Mouse (Mus musculus) thymus, adult 2 months (tissue): Measurements from ENCODE around the gene Ltbp3.

Source experiments
- CTCF ChIP-seq: fragments of 200-500 bp; IDR thresholded peaks from 2 replicates; pipeline ENCODE4 v1.5.1; 2012; ENCODE audit warnings: mild to moderate bottlenecking, control low read depth, low read length, moderate library complexity, borderline replicate concordance; ENCODE audit not compliant: control insufficient read depth, poor library complexity, insufficient read depth; ENCODE audit errors: extremely low read depth
- POLR2A ChIP-seq: fragments of 200-500 bp; IDR thresholded peaks from 2 replicates; pipeline ENCODE4 v1.6.1; 2012; ENCODE audit warnings: mild to moderate bottlenecking, low read length, control low read depth, moderate library complexity; ENCODE audit not compliant: control insufficient read depth, poor library complexity, insufficient read depth; ENCODE audit errors: extremely low read depth

GRCm38 (mm10) chr19:5693801-5694200 is 46.9 kb upstream of the Ltbp3 start:
- TF ChIP-seq POLR2A: no peak
- no peak for TF ChIP-seq CTCF
